Mouse (Mus musculus): ENCODE measurements around the gene Eif2b3. TPM values are rescaled to one million over a fixed set of nuclear protein-coding genes. Genes with fewer than 3 reads are reported as not detected.
A peak's percentile ranks its signal among the peaks of the same experiment; 100 is the strongest.

Gene Eif2b3
- total RNA-seq (2017), result 21.2 and 34.4 TPM in 2 replicates

GRCm38 (mm10) chr4:117019206-117020134 lies at the start of gene Eif2b3:
Gene Eif2b3, plus strand, starts transcription at chr4:117019402.
- ATAC-seq (replicated peaks in 1 of 2; ENCODE audit: insufficient read depth in 1 of 2, low FRiP score in 2 of 2, low TSS enrichment in 1 of 2, low read depth in 1 of 2, poor library complexity in 2 of 2, severe bottlenecking in 2 of 2), result peak; percentile 98 to 99

- no peak for ATAC-seq (replicated peaks in 1 of 2; ENCODE audit: insufficient read depth in 1 of 2, low FRiP score in 2 of 2, low TSS enrichment in 1 of 2, low read depth in 1 of 2, poor library complexity in 2 of 2, severe bottlenecking in 2 of 2)
Observed at GRCm38 (mm10) chr4:116976503-116976902, 42.7 kb upstream of the Eif2b3 start.

GRCm38 (mm10) chr4:116985681-116986080 lies 33.5 kb upstream of the Eif2b3 start:
- no peak for ATAC-seq (replicated peaks in 1 of 2; ENCODE audit: insufficient read depth in 1 of 2, low FRiP score in 2 of 2, low TSS enrichment in 1 of 2, low read depth in 1 of 2, poor library complexity in 2 of 2, severe bottlenecking in 2 of 2)

GRCm38 (mm10) chr4:116986400-116987121 lies 32.6 kb upstream of the Eif2b3 start:
- peak; percentile 90 to 95 for ATAC-seq (replicated peaks in 1 of 2; ENCODE audit: insufficient read depth in 1 of 2, low FRiP score in 2 of 2, low TSS enrichment in 1 of 2, low read depth in 1 of 2, poor library complexity in 2 of 2, severe bottlenecking in 2 of 2)

GRCm38 (mm10) chr4:116987122-116987456 lies 32.1 kb upstream of the Eif2b3 start:
- ATAC-seq (replicated peaks in 1 of 2; ENCODE audit: insufficient read depth in 1 of 2, low FRiP score in 2 of 2, low TSS enrichment in 1 of 2, low read depth in 1 of 2, poor library complexity in 2 of 2, severe bottlenecking in 2 of 2), result no peak

- ATAC-seq (replicated peaks in 1 of 2; ENCODE audit: insufficient read depth in 1 of 2, low FRiP score in 2 of 2, low TSS enrichment in 1 of 2, low read depth in 1 of 2, poor library complexity in 2 of 2, severe bottlenecking in 2 of 2), result no peak
Observed at GRCm38 (mm10) chr4:116989731-116990130, 29.5 kb upstream of the Eif2b3 start.

GRCm38 (mm10) chr4:116991366-116991765 lies 27.8 kb upstream of the Eif2b3 start:
- peak; percentile 44 to 46; a peak in 3 of 4 replicates for ATAC-seq (replicated peaks in 1 of 2; ENCODE audit: insufficient read depth in 1 of 2, low FRiP score in 2 of 2, low TSS enrichment in 1 of 2, low read depth in 1 of 2, poor library complexity in 2 of 2, severe bottlenecking in 2 of 2)

GRCm38 (mm10) chr4:116993672-116994621 lies 25.3 kb upstream of the Eif2b3 start, which contains the start of gene Urod:
Gene Urod, minus strand, starts transcription at chr4:116994413.
- peak; percentile 88 to 89 for ATAC-seq (replicated peaks in 1 of 2; ENCODE audit: insufficient read depth in 1 of 2, low FRiP score in 2 of 2, low TSS enrichment in 1 of 2, low read depth in 1 of 2, poor library complexity in 2 of 2, severe bottlenecking in 2 of 2)

GRCm38 (mm10) chr4:116995131-116995797 lies 23.9 kb upstream of the Eif2b3 start, which contains the start of gene Hectd3:
Gene Hectd3, plus strand, starts transcription at chr4:116995317.
- peak; percentile 39 to 51; a peak in 2 of 4 replicates for ATAC-seq (replicated peaks in 1 of 2; ENCODE audit: insufficient read depth in 1 of 2, low FRiP score in 2 of 2, low TSS enrichment in 1 of 2, low read depth in 1 of 2, poor library complexity in 2 of 2, severe bottlenecking in 2 of 2)

GRCm38 (mm10) chr4:116995798-116996135 lies 23.4 kb upstream of the Eif2b3 start:
- ATAC-seq (replicated peaks in 1 of 2; ENCODE audit: insufficient read depth in 1 of 2, low FRiP score in 2 of 2, low TSS enrichment in 1 of 2, low read depth in 1 of 2, poor library complexity in 2 of 2, severe bottlenecking in 2 of 2), result peak in 1 of 2 experiments; percentile 16; a peak in 1 of 4 replicates

GRCm38 (mm10) chr4:116999513-117000154 lies 19.6 kb upstream of the Eif2b3 start:
- no peak for ATAC-seq (replicated peaks in 1 of 2; ENCODE audit: insufficient read depth in 1 of 2, low FRiP score in 2 of 2, low TSS enrichment in 1 of 2, low read depth in 1 of 2, poor library complexity in 2 of 2, severe bottlenecking in 2 of 2)

- no peak for ATAC-seq (replicated peaks in 1 of 2; ENCODE audit: insufficient read depth in 1 of 2, low FRiP score in 2 of 2, low TSS enrichment in 1 of 2, low read depth in 1 of 2, poor library complexity in 2 of 2, severe bottlenecking in 2 of 2)
Observed at GRCm38 (mm10) chr4:117001957-117002356, 17.2 kb upstream of the Eif2b3 start.

- ATAC-seq (replicated peaks in 1 of 2; ENCODE audit: insufficient read depth in 1 of 2, low FRiP score in 2 of 2, low TSS enrichment in 1 of 2, low read depth in 1 of 2, poor library complexity in 2 of 2, severe bottlenecking in 2 of 2), result peak in 1 of 2 experiments; percentile 80; a peak in 3 of 4 replicates
Observed at GRCm38 (mm10) chr4:117002543-117003521, 16.4 kb upstream of the Eif2b3 start.

- no peak for ATAC-seq (replicated peaks in 1 of 2; ENCODE audit: insufficient read depth in 1 of 2, low FRiP score in 2 of 2, low TSS enrichment in 1 of 2, low read depth in 1 of 2, poor library complexity in 2 of 2, severe bottlenecking in 2 of 2)
Observed at GRCm38 (mm10) chr4:117004649-117005048, 14.6 kb upstream of the Eif2b3 start.
